Mouse (Mus musculus) olfactory bulb, adult 2 months (tissue): Measurements from ENCODE around the gene Cdk4.

Source experiments
- CTCF ChIP-seq: fragments of 200-500 bp; IDR thresholded peaks from 2 replicates; pipeline ENCODE4 v1.5.1; 2012; ENCODE audit warnings: low read depth, mild to moderate bottlenecking, low read length, moderate library complexity; ENCODE audit not compliant: insufficient read depth
- POLR2A ChIP-seq: fragments of 200-500 bp; IDR thresholded peaks from 2 replicates; pipeline ENCODE4 v1.6.1; 2012; ENCODE audit warnings: mild to moderate bottlenecking, low read depth, low read length, moderate library complexity; ENCODE audit not compliant: insufficient read depth

GRCm38 (mm10) chr10:127085633-127086032 is 22.3 kb downstream of the Cdk4 start:
- no peak for TF ChIP-seq CTCF
- TF ChIP-seq POLR2A, result no peak
